Mouse (Mus musculus) retina, postnatal 1 day (tissue): ENCODE measurements at regions not wholly inside any gene's neighbourhood (a gene's known extent, or its start where the extent isn't known, plus 50 kb on each side); places are given as distances from the start of the nearest gene placed in this dataset.
"Not testable (repeated sequence)": the region's sequence is repeated elsewhere in the genome, so short reads cannot be mapped to it uniquely, and the experiment has no call there.

ENCODE experiments used
- DNase-seq: peaks from one replicate; pipeline ENCODE4 v3.0.0-alpha.2; 2012

GRCm38 (mm10) chr17:27317576-27318277 is 113.5 kb upstream of the Lemd2 start:
- peak; percentile 72 for DNase-seq

DNA sequence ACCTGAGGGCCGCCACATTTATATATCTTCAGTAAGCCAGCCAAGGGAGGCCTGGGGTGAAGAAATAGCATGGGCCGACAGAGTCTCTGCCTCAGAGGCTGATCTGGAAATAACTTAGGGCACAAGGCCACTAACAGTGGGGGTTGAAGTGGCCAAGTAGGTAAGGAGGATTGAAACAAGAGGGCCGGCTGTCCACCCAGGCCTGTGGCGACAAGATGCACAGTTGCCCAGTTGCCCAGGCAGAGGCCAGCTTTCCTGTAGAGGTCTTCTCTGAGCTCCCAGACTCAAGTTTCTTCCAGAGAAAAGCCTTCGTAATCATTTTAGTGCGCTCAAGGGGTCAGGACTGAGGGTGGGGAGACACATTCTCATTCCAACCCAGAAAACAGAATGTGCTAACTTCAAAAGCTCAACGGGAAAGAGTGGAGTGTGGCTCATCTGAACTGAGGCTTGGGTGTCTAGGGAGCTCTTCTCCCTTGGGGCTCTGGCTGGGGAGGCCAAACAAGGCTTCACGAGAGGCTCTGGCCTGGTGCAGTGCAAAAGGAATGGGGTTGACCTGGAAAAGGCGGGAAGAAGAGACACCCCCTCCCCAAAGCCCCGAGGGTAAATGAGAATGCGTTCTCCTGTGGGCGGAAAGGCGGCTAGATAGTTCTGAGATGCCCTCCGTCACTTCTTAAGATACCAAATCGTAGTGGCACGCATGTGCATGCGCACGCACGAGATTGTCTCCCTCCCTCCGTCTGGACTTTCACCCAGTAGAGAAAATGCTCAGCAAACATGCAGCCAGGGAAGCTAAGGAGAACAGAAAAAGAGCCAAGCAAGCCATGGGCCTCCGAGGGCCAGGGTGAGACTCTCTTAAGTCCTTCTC is 112.7 kb upstream of the Lemd2 start:
- no peak for DNase-seq

GRCm38 (mm10) chr17:27315947-27316628 is 111.8 kb upstream of the Lemd2 start:
- DNase-seq: no peak

DNA sequence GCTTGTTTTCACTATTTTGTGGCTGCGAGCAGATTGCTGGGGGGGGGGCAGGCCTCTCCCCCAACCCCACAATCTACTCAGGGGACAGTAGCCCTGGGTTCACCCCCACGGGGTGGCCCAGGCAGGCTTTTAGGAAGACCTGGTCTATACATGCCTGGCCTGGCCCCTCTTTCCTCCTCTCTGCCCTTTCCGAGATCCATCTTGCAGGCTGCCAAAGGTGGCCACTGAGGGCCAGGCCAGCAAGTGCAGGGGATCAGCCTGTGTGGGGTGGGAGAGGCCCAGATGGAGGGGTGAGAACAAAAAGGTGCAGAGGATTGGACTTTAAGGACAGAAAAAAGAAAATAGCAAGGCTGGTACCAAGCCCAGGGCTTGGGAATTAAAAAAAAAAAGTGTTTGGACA is 111.2 kb upstream of the Lemd2 start:
- DNase-seq: no peak

GRCm38 (mm10) chr17:27314821-27315392 is 110.6 kb upstream of the Lemd2 start:
- no peak for DNase-seq

- peak; percentile 39 for DNase-seq
Measured at GRCm38 (mm10) chr17:27308933-27309332, 104.7 kb upstream of the Lemd2 start.

- peak; percentile 40 for DNase-seq
Measured at GRCm38 (mm10) chr17:27304842-27305241, 100.6 kb upstream of the Lemd2 start.

GRCm38 (mm10) chr17:27303633-27304479 is 99.6 kb upstream of the Lemd2 start:
- DNase-seq: no peak

DNA sequence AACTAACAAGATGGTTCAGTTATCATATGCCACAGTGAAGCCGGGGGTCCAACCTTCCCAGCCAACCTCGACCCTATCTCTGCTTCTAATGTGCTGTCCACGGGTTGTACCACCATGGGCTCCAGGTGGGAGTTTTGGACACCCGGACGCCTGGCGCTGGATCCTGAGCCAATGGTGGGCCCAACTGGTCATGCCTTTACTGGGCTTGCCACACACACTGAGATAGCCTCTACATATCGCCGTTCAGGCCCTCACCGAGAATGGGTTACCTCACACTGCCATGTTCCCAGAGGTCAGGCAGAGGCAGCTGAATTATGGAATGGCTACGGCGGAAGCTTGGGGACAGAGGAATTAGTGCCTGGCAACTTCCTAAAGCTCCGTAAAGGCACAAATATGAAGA is 98.8 kb upstream of the Lemd2 start:
- no peak for DNase-seq

DNA sequence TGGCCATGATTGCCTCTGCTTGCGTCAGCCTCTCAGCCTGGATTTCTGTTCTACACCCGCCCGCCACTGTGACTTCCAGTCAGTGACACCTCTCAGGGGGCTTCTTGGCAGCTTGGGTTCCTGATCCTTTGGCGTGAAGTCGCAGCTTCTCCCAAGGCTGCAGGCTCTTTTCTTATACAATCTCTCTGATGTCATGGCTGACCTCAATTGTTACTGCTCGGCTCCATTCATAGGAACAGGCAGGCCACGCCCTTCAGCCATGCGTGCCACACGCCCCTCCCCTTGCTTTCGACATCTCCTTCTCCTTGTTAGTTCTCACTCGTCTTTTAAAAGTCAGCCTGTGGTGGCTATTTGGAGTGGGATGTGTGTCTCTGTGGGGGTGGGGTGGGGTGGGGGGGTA is 97.1 kb upstream of the Lemd2 start:
- DNase-seq: peak; percentile 57

GRCm38 (mm10) chr17:27299297-27299696 is 95.0 kb upstream of the Lemd2 start:
- no peak for DNase-seq

DNA sequence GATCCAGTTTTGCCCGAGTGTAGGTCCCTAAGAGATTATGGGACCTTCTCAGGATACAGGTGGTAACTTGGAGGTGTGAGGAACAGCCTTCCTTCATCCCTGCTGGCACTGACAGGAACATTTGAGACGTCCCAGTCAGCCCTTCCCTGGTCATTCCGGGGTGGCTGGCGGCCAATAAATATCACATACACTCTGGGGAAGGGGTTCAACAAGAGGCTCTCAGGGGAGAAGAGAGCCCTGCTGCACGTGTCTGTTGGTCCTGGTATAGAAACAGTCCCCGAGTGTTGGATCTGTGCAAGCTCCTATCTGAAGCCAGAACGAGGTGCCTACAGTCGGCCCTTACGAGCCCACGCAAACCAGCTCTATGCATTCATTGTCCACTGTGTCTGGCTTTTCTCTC is 94.1 kb upstream of the Lemd2 start:
- no peak for DNase-seq

DNA sequence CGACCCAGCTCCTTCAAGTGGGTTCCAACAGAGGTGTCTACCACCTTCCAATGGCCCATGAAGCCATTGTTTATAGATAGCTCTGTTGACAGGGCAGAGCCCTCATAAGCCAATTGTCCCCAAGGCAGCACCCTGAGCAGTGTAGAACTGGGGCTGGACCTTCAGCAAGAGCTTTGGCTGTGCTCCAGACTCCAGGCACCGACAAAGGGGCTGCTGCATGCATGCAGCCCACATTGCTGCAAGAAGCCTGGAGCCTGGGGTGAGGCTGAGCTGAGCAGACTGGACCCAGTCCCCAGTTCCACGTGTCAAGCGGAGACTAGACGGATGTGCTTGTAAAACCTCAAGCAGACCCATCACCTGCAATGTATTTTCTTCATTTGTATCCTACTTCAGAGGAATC is 91.9 kb upstream of the Lemd2 start:
- no peak for DNase-seq

- no peak for DNase-seq
Measured at GRCm38 (mm10) chr17:27294208-27294604, 89.9 kb upstream of the Lemd2 start.

DNA sequence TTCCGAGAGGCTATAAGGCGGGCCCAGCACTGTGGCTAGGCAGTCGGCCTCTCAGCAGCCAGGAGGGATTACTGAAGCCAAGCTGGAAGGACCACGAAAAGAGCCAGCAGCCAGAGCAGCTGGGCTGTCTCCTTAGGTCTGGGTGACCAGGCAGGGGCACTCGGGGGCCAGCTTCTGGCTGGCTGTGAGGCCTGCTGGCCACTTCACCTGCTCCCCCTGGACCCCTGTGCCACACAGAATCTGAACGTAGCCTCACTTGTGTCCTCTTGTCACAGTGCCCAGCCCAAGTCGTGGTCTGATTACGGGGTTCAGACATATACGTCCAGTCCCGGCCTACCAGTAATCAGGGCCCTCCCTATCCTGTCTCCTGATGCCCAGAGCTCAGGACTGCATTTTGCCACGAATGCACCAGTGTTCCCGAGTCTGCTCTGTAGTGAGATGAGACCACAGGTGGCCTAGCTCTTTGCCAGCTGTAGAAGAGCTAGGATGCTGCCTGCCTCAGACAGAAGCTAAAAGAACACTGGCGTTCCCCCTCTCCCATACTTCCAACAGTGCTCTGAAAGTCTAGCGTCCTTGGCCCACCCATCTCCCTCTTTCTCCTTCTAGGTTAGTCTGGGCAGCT is 89.4 kb upstream of the Lemd2 start:
- no peak for DNase-seq

DNA sequence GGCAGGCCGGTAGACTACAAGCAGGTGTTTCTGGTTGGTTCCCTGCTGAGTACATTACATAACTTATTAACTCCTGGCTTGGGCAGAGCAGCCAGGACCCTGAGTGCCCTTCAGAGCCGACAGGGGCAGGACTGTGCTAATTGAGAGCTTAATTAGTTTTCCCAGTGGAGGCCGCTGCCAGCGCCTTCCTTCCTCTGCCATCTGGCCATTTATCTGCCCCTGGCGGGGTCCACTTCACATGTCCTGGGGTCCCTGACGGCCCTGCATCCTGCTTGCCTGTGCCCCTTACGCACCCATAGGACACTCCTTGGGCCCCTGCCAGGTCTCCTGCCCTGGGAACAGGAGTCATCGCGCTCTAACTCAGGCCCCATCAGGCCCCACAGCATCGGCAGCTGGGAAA is 87.4 kb upstream of the Lemd2 start:
- DNase-seq: peak; percentile 72

- no peak for DNase-seq
Measured at GRCm38 (mm10) chr17:27291176-27291575, 86.9 kb upstream of the Lemd2 start.

DNA sequence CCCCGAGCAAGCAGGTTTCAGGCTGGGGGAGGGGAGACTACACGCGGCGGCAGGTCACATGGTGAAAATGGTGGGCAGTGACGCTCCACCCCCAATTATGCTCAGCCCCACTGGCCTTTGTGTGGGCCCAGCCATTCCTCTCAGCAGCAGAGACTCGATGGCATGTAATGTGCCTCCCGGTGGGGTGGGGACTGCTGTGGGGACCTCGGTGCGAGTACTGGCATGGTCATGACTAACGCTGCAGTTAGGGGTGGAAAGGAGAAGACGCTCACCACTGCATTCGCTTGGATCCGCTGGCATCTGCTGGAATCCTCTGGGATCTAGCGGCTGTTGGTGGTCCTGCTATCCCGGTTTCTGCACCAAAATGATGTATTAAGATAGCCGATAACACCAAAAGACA is 86.0 kb upstream of the Lemd2 start:
- no peak for DNase-seq

- not testable (repeated sequence) for DNase-seq
Measured at GRCm38 (mm10) chr17:27289804-27290203, 85.5 kb upstream of the Lemd2 start.

DNA sequence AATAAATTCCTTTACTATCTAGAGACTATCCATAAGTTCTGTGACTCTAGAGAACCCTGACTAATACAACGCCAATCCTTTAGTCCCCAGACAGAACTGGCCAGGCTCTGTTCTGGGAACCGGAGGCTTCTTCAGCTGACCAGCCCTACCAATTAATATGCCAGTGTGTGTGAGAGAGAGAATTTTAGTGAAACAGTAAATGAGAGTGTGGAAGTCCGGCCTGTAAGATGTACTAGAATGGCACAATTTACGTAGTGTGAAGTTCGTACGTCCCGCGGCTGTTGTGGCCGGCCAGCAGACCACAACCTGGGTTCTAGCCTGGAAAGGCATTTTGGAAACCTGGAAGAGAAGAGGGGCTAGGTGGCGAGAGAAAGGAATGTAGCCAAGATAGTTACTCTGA is 83.7 kb upstream of the Lemd2 start:
- DNase-seq: not testable (repeated sequence)

DNA sequence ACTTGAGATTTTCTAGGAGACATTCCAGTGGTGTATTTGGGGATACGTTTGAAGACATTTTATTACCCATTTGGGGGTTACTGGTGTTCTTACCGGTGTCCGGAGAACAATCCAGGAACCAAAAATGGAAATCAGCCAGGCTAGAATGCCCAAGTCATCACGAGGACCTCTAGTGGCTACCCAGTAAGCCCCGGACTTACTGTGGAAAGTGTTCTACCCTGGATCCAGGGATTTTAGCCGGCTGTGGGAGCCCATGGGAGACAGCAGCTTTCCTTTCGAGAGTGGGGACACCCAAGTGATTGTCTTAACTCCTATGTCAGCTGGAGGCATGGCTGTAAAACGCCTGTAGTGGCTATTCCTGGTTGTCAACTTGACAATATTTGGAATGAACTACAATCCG is 77.0 kb upstream of the Lemd2 start:
- no peak for DNase-seq
